Mouse (Mus musculus) liver, postnatal 0 days (tissue): ENCODE measurements around the gene Sept11. TPM values are rescaled to one million over a fixed set of nuclear protein-coding genes. Genes with fewer than 3 reads are reported as not detected.

Source experiments
- ATAC-seq: fragments of 200-750 bp; cut with Nextera tagmentation; 2 replicates; pipeline ENCODE4 v1.8.0; 2017; ENCODE audit warnings: mild to moderate bottlenecking, moderate library complexity
- DNase-seq: peaks from one replicate; pipeline ENCODE4 v3.0.0-alpha.2; 2016
- H3K27ac ChIP-seq: fragments of 300-500 bp; sonication (generic); 2 replicates; pipeline ENCODE4 v1.5.1; 2014; ENCODE audit warnings: antibody characterized with exemption, moderate library complexity, mild to moderate bottlenecking, low read depth
- H3K27me3 ChIP-seq: fragments of 300-500 bp; sonication (generic); 2 replicates; pipeline ENCODE4 v1.6.1; 2014; ENCODE audit warnings: low read length, control low read depth, mixed read lengths; ENCODE audit not compliant: insufficient read depth
- H3K36me3 ChIP-seq: fragments of 300-500 bp; sonication (generic); replicated peaks from 2 replicates; pipeline ENCODE4 v1.6.1; 2014; ENCODE audit warnings: mild to moderate bottlenecking, control low read depth, low read length, moderate library complexity, mixed read lengths; ENCODE audit not compliant: insufficient read depth
- H3K4me1 ChIP-seq: fragments of 300-500 bp; sonication (generic); 2 replicates; pipeline ENCODE4 v1.6.1; 2014; ENCODE audit warnings: antibody characterized with exemption, mild to moderate bottlenecking, control low read depth; ENCODE audit not compliant: insufficient read depth
- H3K4me2 ChIP-seq: fragments of 300-500 bp; sonication (generic); 2 replicates; pipeline ENCODE4 v1.6.1; 2014; ENCODE audit warnings: low read depth, mild to moderate bottlenecking, low read length, moderate library complexity, mixed read lengths
- H3K4me3 ChIP-seq: fragments of 300-500 bp; sonication (generic); 2 replicates; pipeline ENCODE4 v1.5.1; 2014; ENCODE audit warnings: low read depth, low read length
- H3K9ac ChIP-seq: fragments of 300-500 bp; sonication (generic); replicated peaks from 2 replicates; pipeline ENCODE4 v1.6.1; 2014; ENCODE audit warnings: mild to moderate bottlenecking, moderate library complexity
- H3K9me3 ChIP-seq: fragments of 300-500 bp; sonication (generic); 2 replicates; pipeline ENCODE4 v1.6.1; 2016; ENCODE audit warnings: mild to moderate bottlenecking, control low read depth, low read length, mixed read lengths
- CTCF ChIP-seq: sonication (generic); IDR thresholded peaks from 2 replicates; pipeline ENCODE4 v1.5.1; 2016; ENCODE audit warnings: antibody characterized with exemption, low read depth
- EP300 ChIP-seq: IDR thresholded peaks from 2 replicates; pipeline ENCODE4 v1.6.1; 2016; ENCODE audit warnings: antibody characterized with exemption, low read depth, mild to moderate bottlenecking
- WGBS: fragments of 180-500 bp; shearing (Covaris S2); extraction: QIAGEN DNeasy Blood & Tissue Kit; methylation state at CpG from one replicate; pipeline ENCODE4 v1.1.7; 2014; ENCODE audit not compliant: insufficient replicate concordance; 5-methylcytosine and 5-hydroxymethylcytosine counted together
- polyA plus RNA-seq: library from polyadenylated mRNA; unstranded; fragments of >200 nt; fragmentation: Nextera tagmentation; extraction: Ambion mirVana; gene quantifications from 2 replicates; pipeline ENCODE4 v1.2.1, GENCODE M21; 2015

Gene Sept11
- polyA plus RNA-seq, 1 experiment from 2014 or later: 12.2 TPM

GRCm38 (mm10) chr5:93129953-93130352, 36.7 kb downstream of the Sept11 start:
- 33% methylated on average over 4 of the region's 4 CpGs for WGBS
- Histone ChIP-seq H3K9me3 (no peaks in the 10 kb centered on the region), H3K4me2 (no peak overlapping the region), H3K4me3 (no peak overlapping the region), H3K4me1 (peaks cover 42% of the 10 kb centered on the region), H3K27me3 (no peaks in the 10 kb centered on the region), H3K36me3 (no peaks in the 10 kb centered on the region), H3K27ac (no peak overlapping the region), H3K9ac (no peak overlapping the region)
- DNase-seq: no peak
- TF ChIP-seq CTCF (no peak), EP300 (no peak)
- no peak for ATAC-seq

DNA sequence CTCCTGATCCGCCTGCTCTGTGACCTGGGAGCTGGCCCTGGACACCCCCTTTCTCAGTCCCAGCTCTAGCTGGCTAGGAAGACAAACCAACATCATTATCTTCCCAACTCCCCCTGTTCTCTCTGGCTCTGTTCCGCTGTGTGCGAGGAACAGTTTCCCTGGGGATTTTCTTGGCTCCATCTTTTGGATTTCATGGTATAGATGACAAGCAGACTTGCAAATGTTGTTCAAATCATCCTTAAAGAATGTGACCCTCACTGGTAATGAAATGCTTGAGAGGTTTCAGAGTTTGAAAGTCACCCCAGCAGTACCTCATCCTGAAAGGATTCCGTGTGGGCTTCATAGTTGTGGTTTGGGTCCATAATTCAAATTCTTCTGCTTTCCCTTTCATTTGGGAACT, 38.2 kb downstream of the Sept11 start:
- TF ChIP-seq CTCF (no peak), EP300 (no peak)
- Histone ChIP-seq H3K4me1 (peaks cover 42% of the 10 kb centered on the region), H3K4me2 (no peak overlapping the region), H3K36me3 (no peaks in the 10 kb centered on the region), H3K27ac (no peak overlapping the region; the same call in 1 of the 2 replicates), H3K9ac (no peak overlapping the region), H3K27me3 (no peaks in the 10 kb centered on the region), H3K9me3 (no peaks in the 10 kb centered on the region), H3K4me3 (no peak overlapping the region)
- WGBS: 78% methylated on average over 4 of the region's 4 CpGs
- DNase-seq (no peak), ATAC-seq (no peak)

GRCm38 (mm10) chr5:93133445-93134244, 40.4 kb downstream of the Sept11 start:
- DNase-seq (no peak), ATAC-seq (no peak)
- H3K4me3 ChIP-seq: no peak overlapping the region
- no peak overlapping the region for H3K4me2 ChIP-seq
- no peaks in the 10 kb centered on the region for H3K27me3 ChIP-seq
- H3K9ac ChIP-seq: no peak overlapping the region
- peaks cover 32% of the 10 kb centered on the region for H3K4me1 ChIP-seq
- no peaks in the 10 kb centered on the region for H3K36me3 ChIP-seq
- WGBS: 32% methylated on average over 10 of the region's 10 CpGs
- no peaks in the 10 kb centered on the region for H3K9me3 ChIP-seq
- no peak overlapping the region for H3K27ac ChIP-seq
- TF ChIP-seq EP300 (no peak), CTCF (no peak)

- Histone ChIP-seq H3K36me3 (peaks cover 9% of the 10 kb centered on the region), H3K27ac (no peak overlapping the region), H3K27me3 (no peaks in the 10 kb centered on the region), H3K4me3 (no peak overlapping the region), H3K4me1 (peaks cover 15% of the 10 kb centered on the region), H3K9ac (no peak overlapping the region), H3K4me2 (no peak overlapping the region), H3K9me3 (no peaks in the 10 kb centered on the region)
- ATAC-seq: peak; percentile 63
- 36% methylated on average over 10 of the region's 10 CpGs for WGBS
- peak; percentile 34; the same call in 1 of the 2 replicates for TF ChIP-seq EP300
- TF ChIP-seq CTCF: no peak
- DNase-seq: no peak
Measured at GRCm38 (mm10) chr5:93135368-93136107, 42.3 kb downstream of the Sept11 start.

GRCm38 (mm10) chr5:93136956-93137586, 43.8 kb downstream of the Sept11 start:
- Histone ChIP-seq H3K9ac (no peak overlapping the region), H3K27ac (peak overlapping the region; percentile 56), H3K4me3 (no peak overlapping the region), H3K4me2 (no peak overlapping the region), H3K36me3 (peaks cover 12% of the 10 kb centered on the region), H3K27me3 (no peaks in the 10 kb centered on the region), H3K9me3 (no peaks in the 10 kb centered on the region), H3K4me1 (peaks cover 9% of the 10 kb centered on the region; the same call in 1 of the 2 replicates)
- no peak for TF ChIP-seq CTCF
- DNase-seq (peak; percentile 45), ATAC-seq (peak; percentile 53; the same call in 1 of the 2 replicates)
- WGBS: 37% methylated on average over 5 of the region's 5 CpGs

DNA sequence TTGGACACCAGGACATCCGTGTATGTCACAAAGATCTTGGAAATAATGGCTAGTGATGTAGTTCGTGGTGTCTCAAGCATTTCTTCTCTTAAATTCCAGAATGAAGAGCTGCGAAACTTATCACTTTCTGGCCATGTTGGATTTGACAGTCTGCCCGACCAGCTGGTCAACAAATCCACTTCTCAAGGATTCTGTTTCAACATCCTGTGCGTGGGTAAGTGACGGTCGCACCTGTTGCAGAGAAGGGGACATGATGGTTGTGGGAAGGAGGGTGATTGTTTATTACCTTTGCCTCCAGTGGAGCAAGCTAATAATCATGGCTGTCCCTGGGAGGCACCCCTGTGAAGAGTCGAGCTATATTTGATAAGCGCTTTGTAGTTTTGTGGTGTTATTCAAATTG, 46.1 kb downstream of the Sept11 start:
- H3K4me3 ChIP-seq: no peak overlapping the region
- no peak overlapping the region for H3K27ac ChIP-seq
- DNase-seq (no peak), ATAC-seq (no peak)
- no peak overlapping the region for H3K9ac ChIP-seq
- TF ChIP-seq EP300 (no peak), CTCF (no peak)
- H3K27me3 ChIP-seq: no peaks in the 10 kb centered on the region
- H3K9me3 ChIP-seq: no peaks in the 10 kb centered on the region
- peaks cover 13% of the 10 kb centered on the region for H3K36me3 ChIP-seq
- 85% methylated on average over 9 of the region's 9 CpGs for WGBS
- H3K4me2 ChIP-seq: no peak overlapping the region
- H3K4me1 ChIP-seq: peaks cover under 1% of the 10 kb centered on the region; the same call in 1 of the 2 replicates
